Mouse (Mus musculus) testis, adult 2 months (tissue): Measurements from ENCODE around the gene Ano8. TPM values are rescaled to one million over a fixed set of nuclear protein-coding genes. Genes with fewer than 3 reads are reported as not detected.
A peak's percentile ranks its signal among the peaks of the same experiment; 100 is the strongest.

ENCODE experiments used
- H3K27ac ChIP-seq: fragments of 200-500 bp; 2 replicates; pipeline ENCODE4 v1.5.1; 2012; ENCODE audit warnings: low read depth, low read length; ENCODE audit not compliant: control insufficient read depth, insufficient read depth
- H3K27me3 ChIP-seq: fragments of 200-500 bp; 2 replicates; pipeline ENCODE4 v1.6.1; 2012; ENCODE audit warnings: mild to moderate bottlenecking, low read length, moderate library complexity; ENCODE audit not compliant: control insufficient read depth, insufficient read depth
- H3K36me3 ChIP-seq: fragments of 200-500 bp; 2 replicates; pipeline ENCODE4 v1.6.1; 2012; ENCODE audit warnings: mild to moderate bottlenecking, low read length; ENCODE audit not compliant: control insufficient read depth, insufficient read depth
- H3K4me1 ChIP-seq: fragments of 200-500 bp; 2 replicates; pipeline ENCODE4 v1.6.1; 2012; ENCODE audit warnings: low read length; ENCODE audit not compliant: control insufficient read depth, insufficient read depth
- H3K4me3 ChIP-seq: fragments of 200-500 bp; 2 replicates; pipeline ENCODE4 v1.5.1; 2012; ENCODE audit warnings: low read depth, mild to moderate bottlenecking, low read length, moderate library complexity, mixed read lengths; ENCODE audit not compliant: control insufficient read depth
- CTCF ChIP-seq: fragments of 200-500 bp; IDR thresholded peaks from 2 replicates; pipeline ENCODE4 v1.5.1; 2012; ENCODE audit warnings: low read depth, mild to moderate bottlenecking, inconsistent platforms, low read length, moderate library complexity; ENCODE audit not compliant: control insufficient read depth, insufficient read depth, insufficient replicate concordance
- POLR2A ChIP-seq: fragments of 200-500 bp; IDR thresholded peaks from 2 replicates; pipeline ENCODE4 v1.6.1; 2012; ENCODE audit warnings: low read depth, mild to moderate bottlenecking, inconsistent platforms, low read length, moderate library complexity; ENCODE audit not compliant: control insufficient read depth
- polyA plus RNA-seq: library from polyadenylated mRNA; depleted of rRNA; stranded (reverse); fragments of >200 nt; gene quantifications from 2 replicates; pipeline ENCODE4 v1.2.3, GENCODE M21; 2012

Ano8 gene
- polyA plus RNA-seq, 1 experiment: 0.99 TPM

GRCm38 (mm10) chr8:71468916-71469315 is 16.8 kb downstream of the Ano8 start, which contains the start of gene Dda1:
Gene Dda1 (plus strand): TSS chr8:71469199.
- H3K4me3 ChIP-seq: peak within 1 kb of the TSS; percentile 88
- TF ChIP-seq CTCF: no peak
- peak; percentile 81 for TF ChIP-seq POLR2A
- H3K27me3 ChIP-seq: no peaks in the 10 kb centered on the region
- H3K36me3 ChIP-seq: no peaks in the 10 kb centered on the region
- peak within 1 kb of the TSS; percentile 84 for H3K27ac ChIP-seq
- H3K4me1 ChIP-seq: peaks cover 18% of the 10 kb centered on the region

GRCm38 (mm10) chr8:71468001-71468400 is 17.8 kb downstream of the Ano8 start:
- peaks cover 21% of the 10 kb centered on the region for H3K4me1 ChIP-seq
- TF ChIP-seq CTCF: no peak
- TF ChIP-seq POLR2A: no peak

DNA sequence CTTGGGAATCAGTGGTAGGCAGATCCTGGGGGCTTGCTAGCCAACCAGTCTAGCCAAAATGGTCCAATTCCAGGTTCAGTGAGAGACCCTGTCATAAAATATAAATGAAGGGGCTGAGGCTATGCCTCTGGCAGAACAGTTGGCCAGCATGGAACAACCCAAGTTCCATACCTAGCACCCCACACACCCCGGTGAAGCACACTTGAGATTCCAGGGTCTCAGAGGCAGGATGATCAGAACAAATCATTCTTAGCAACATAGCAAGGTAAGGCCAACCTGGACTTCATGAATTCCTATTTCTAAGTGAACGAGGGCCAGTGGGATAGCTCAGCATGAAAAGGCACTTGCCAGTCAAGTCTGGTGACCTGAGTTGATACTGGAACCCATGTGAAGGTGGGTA is 18.6 kb downstream of the Ano8 start:
- no peak overlapping the region for H3K27ac ChIP-seq
- H3K36me3 ChIP-seq: no peaks in the 10 kb centered on the region
- H3K27me3 ChIP-seq: no peaks in the 10 kb centered on the region
- peaks cover 26% of the 10 kb centered on the region for H3K4me1 ChIP-seq
- TF ChIP-seq CTCF: no peak
- H3K4me3 ChIP-seq: peak overlapping the region; percentile 8; the same call in 1 of the 2 replicates

More at GRCm38 (mm10) chr8:71468001-71468400, 17.8 kb downstream of the Ano8 start:
- Histone ChIP-seq H3K27ac (no peak overlapping the region), H3K36me3 (no peaks in the 10 kb centered on the region), H3K27me3 (no peaks in the 10 kb centered on the region), H3K4me3 (peak overlapping the region; percentile 88; the same call in 1 of the 2 replicates)

DNA sequence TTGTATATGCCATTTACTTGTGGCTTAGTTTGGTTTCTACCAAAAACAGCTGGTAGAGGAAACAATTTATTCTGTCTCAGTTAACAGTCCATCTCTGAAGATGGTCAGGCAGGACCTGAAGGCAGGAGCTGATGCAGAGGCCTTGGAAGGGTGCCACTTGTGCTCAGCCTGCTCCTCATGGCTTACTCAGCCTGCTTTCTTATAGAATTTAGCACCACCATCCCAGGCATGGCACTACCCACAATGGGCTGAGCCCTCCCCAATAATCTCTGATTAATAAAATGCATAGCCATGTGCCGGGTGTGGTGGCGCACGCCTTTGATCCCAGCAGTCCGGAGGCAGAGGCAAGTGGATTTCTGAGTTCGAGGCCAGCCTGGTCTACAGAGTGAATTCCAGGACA is 19.6 kb downstream of the Ano8 start:
- no peaks in the 10 kb centered on the region for H3K27me3 ChIP-seq
- H3K27ac ChIP-seq: no peak overlapping the region
- no peak overlapping the region for H3K4me3 ChIP-seq
- peaks cover 34% of the 10 kb centered on the region for H3K4me1 ChIP-seq
- H3K36me3 ChIP-seq: no peaks in the 10 kb centered on the region
- TF ChIP-seq CTCF (no peak), POLR2A (no peak)

GRCm38 (mm10) chr8:71465733-71466132 is 20.0 kb downstream of the Ano8 start:
- peaks cover 36% of the 10 kb centered on the region for H3K4me1 ChIP-seq
- no peak for TF ChIP-seq CTCF
- no peak for TF ChIP-seq POLR2A
- no peak overlapping the region for H3K27ac ChIP-seq

DNA sequence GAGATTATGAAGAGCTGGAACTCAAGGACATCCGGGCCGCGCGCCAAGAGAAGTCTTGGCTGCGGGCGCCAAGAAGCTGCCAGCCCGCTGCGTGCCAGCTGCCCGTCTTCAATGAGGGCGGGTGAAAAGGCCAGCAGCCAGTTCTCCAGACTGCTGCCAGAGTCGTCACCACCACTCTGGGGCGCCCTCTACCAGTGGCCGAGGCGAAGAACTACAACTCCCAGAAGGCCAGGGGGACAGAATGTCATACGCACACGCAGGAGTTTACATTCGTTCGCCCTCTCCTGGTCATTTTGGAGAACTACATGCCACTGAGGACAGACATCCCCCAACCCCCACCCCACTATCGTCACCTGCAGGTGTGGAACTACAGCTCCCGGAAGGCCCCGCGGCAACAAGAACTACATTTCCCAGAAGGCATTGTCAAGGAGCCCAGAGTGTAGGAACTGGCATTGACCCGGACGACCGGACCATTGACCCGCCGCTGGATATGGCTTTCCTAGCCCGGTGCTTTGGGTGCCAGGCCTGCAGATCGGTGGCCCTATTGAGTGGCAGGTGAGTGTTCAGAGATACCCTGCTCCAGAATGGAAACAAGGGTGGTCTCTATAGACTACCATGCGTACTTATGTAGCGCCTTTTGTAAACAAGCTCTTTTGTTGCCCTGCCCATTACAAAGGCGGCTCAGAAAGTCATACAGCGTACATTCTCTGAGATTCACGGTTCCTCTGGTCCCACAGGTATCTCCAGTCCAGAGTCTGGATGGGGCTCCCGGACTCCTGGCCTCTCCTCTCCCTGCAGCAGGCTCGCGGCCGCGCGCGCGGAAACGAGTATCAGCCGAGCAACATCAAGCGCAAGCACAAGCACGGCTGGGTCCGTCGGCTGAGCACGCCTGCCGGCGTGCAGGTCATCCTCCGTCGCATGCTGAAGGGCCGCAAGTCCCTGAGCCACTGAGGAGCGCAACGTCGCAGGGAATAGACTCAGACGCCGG is 21.0 kb downstream of the Ano8 start, which contains the start of gene Mrpl34:
TSS of gene Mrpl34 (plus strand) at position 447 of the 988 bp plus-strand sequence.
- Histone ChIP-seq H3K27me3 (no peaks in the 10 kb centered on the region), H3K27ac (peak within 1 kb of the TSS; percentile 94), H3K4me1 (peaks cover 34% of the 10 kb centered on the region), H3K4me3 (peak within 1 kb of the TSS; percentile 97), H3K36me3 (no peaks in the 10 kb centered on the region)
- TF ChIP-seq CTCF (peak; percentile 89), POLR2A (peak; percentile 42)

More at GRCm38 (mm10) chr8:71465733-71466132, 20.0 kb downstream of the Ano8 start:
- Histone ChIP-seq H3K4me3 (no peak overlapping the region), H3K36me3 (no peaks in the 10 kb centered on the region), H3K27me3 (no peaks in the 10 kb centered on the region)

- H3K4me1 ChIP-seq: peaks cover 31% of the 10 kb centered on the region
- H3K36me3 ChIP-seq: no peaks in the 10 kb centered on the region
- H3K27ac ChIP-seq: peak within 1 kb of the TSS; percentile 94
- H3K4me3 ChIP-seq: peak within 1 kb of the TSS; percentile 97
- peak; percentile 52; the same call in 1 of the 2 replicates for TF ChIP-seq POLR2A
- TF ChIP-seq CTCF: peak; percentile 10; the same call in 1 of the 2 replicates
- no peaks in the 10 kb centered on the region for H3K27me3 ChIP-seq
These were observed 22.4 kb downstream of the Ano8 start, which contains the start of gene Abhd8 for GRCm38 (mm10) chr8:71463188-71464033. Gene Abhd8 (minus strand): TSS chr8:71463655.
